Mouse (Mus musculus) left cerebral cortex, postnatal 14 days (tissue): ENCODE results near the gene Tor2a. TPM values are rescaled to one million over a fixed set of nuclear protein-coding genes. Genes with fewer than 3 reads are reported as not detected.

ENCODE experiments used
- DNase-seq, 2 experiments: peaks; one replicate each; pipeline ENCODE4 v3.0.0; 2021 to 2022; ENCODE audit warnings: low spot score in 2 of 2, mixed read lengths in 1 of 2
- intact Hi-C: fragments of 180-260 bp; cut with DNase I; formaldehyde crosslinking; loops from one replicate; pipeline ENCODE4 v1.15.1; 2025
- long read RNA-seq, 2 experiments: library from polyadenylated mRNA; stranded (forward); transcript quantifications; one replicate each; pipeline ENCODE4 v2.0.0; 2021
- total RNA-seq, 2 experiments: library from RNA; stranded (reverse); gene quantifications; 2 replicates each; pipeline ENCODE4 v1.2.3; 2021

Tor2a gene
- total RNA-seq: 10 to 100 TPM; 27.6 to 30.4 TPM
- long read RNA-seq, experiment 1, transcript Tor2a-201 (5 exons, 1,536 nt): major isoform, 43 of 63 reads
- long read RNA-seq, experiment 1, partial matches to known transcripts: 2 of 63 reads
- long read RNA-seq, experiment 1, other reads (novel, unspliced or antisense): 9 of 63 reads
- long read RNA-seq, experiment 2, transcript Tor2a-201 (5 exons, 1,536 nt): major isoform, 33 of 56 reads
- long read RNA-seq, experiment 2, transcript Tor2a-206 (5 exons, 915 nt): minor isoform, 5 of 56 reads
- long read RNA-seq, experiment 2, partial matches to known transcripts: 2 of 56 reads
- long read RNA-seq, experiment 2, other reads (novel, unspliced or antisense): 14 of 56 reads

DNA sequence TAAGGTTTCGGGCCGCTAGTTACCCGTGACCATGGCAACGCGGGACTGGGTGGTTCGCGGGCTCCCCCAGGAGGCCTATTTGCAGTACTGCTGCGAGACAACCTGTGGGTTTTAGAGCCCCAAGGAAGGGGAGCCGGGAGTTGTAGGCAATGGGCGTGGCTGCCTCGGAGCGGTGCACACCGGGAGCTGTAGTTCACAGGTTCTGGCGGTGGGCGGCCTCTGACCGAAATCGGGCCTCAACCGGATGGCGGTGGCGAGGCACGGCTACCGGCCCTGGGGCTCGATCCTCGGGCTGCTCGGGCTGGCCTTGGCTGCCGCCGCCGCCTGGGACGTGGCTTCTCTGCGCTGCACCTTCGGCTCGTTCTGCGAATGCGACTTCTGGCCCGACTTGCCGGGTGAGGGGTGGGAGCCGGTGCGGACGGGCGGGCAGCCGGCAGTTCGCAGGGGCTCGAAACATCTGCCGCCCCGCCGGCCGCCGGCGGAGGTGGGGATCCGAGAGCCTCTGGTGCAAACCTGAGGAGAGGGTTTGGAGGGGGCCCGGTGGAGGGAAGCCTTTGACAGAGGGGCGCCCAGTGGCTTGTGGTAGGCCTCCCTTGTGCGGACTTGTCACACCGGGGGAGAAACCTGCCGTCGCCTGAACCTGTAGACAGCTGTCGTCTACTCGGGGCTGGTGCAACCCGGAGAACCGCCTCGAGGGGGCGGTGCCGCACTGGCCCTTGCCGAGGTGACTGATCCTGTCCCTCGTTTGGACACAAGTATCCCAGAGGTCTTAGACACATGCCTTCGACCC is at the start of gene Tor2a:
Tor2a (plus strand) TSS at position 179 of the 790 bp plus-strand sequence.
- intact Hi-C loops: loop anchor here (1.0 kb wide), 1 partner anchor 44 kb away; the partner anchor contains the start of gene Cdk9
- DNase-seq: peak; percentile 98

DNA sequence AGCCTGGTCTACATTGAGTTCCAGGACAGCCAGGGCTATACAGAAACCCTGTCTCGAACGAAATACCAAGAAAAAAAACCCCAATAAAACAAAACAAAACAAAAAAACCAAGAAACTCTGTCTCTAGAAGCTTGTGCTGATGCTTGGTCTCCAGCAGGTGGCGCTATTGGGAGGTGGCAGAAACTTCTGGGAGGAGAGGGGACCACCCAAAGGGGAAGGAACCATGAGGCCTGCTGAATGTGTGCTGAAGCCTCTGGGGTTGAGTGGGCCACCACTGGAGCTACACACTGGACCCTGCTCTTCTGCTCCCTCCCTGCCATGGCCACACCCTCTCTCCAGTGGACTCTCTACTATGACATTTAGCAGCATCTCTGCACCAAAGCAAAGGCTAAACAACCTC is 48.4 kb upstream of the Tor2a start:
- no peak for DNase-seq
- intact Hi-C loops: loop anchor here (10.0 kb wide), 1 partner anchor 146 kb away; no protein-coding TSS in a partner anchor

DNA sequence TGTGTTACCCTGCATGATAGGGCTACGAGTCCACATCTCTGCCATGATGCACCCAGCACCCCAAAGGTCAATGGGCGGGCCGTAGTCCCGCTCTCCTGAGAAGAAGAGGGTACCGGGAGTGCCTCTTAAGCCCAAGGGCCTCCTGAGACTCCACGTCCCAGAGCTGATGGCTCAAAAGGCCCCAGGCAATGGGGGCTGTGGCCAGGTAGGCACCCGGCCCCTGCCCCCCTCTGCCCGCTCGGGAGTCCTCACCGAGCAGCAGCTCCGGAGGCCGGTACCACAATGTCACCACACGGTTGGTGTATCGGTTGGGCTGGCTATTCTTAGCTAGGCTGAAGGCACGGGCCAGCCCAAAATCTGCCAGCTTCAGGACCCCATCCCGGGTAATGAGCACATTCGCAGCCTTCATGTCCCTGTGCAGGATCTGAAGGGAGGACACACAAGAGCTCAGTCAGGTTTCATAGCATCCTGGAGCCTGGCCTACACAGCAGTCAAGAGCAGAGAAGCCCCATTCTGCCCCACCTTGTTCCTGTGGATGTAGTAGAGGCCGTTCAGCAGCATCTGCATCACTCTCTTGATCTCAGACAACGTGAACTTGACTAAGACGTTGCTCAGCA is 47.4 kb upstream of the Tor2a start:
- intact Hi-C loops: loop anchor here (10.0 kb wide), 1 partner anchor 145 kb away; no protein-coding TSS in a partner anchor
- DNase-seq: no peak

DNA sequence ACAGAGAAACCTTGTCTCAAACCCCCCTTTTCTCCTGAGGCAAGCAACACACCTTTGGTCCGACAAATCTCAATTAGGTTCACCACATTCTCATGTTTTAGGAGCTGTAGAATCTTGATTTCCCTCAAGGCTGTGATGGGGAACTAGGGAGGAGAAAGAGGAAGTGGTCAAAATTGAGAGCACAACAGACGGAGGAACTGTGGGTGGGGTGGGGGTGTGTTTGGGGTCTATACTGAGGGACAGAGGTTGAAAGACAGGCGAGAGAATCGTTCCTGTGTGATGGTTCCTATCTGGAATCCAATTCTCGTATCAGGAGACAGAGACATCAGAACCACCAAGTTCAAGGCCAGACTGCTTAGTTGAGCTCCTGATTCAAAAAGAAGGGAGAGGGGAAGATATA is 46.6 kb upstream of the Tor2a start:
- DNase-seq: no peak
- intact Hi-C loops: no loop called here

DNA sequence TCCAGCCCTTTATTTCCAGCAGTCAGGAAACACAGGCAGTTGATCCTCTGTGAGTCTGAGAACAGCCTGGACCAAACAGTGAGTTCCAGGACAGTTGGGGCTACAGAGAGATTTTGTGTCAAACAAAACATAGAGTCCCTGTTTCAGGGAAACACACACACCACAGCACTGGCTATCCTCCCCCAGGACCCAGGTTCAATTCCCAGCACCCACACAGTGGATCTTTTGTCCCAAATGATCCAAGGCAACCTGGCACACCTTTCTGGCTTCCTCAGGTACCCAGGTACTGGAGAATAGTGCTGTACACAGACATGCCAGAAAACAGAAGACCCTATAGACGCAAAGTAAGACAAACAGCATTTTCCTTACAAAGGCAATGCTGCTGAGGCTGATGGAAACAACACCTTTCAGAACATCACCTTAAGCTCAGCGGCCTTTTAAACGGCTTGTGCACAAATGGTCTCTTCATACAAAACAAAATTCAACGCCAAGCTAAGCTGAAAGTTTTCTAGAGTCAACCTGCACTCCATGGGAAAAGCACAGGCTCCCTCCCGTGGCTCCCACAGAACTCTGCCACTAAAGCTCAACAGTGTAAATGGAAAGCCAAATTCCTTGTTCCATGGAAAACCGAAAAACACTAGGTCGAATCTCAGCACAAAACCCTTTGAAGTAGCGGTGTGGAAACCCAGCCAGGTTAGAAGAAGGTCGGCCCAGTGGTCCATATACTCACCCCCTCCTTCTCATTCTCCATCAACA is 45.6 kb upstream of the Tor2a start:
- intact Hi-C loops: no loop called here
- no peak for DNase-seq

DNA sequence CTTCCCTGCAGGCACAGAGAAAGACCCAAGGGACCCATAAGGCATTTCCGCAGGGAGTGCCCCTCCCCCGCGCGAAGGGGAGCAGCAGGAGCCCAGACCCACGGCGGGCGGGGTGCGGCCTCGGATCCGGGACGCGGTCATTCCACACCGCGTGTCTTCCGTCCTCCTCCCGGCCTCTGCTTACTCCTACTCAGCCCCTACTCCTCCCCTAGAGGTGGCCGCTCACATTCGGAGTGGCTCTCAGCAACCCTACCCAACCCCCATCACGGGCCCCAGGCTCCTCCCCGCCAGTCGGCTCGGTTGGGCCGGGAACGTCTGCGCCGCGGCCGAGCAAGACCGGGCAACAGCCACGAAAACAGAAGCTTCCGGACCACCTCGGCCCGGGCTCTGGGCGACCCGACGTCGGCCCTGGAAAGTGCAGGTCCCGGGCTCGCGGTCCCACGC is 44.9 kb upstream of the Tor2a start:
- peak; percentile 47 to 48 for DNase-seq
- intact Hi-C loops: no loop called here

DNA sequence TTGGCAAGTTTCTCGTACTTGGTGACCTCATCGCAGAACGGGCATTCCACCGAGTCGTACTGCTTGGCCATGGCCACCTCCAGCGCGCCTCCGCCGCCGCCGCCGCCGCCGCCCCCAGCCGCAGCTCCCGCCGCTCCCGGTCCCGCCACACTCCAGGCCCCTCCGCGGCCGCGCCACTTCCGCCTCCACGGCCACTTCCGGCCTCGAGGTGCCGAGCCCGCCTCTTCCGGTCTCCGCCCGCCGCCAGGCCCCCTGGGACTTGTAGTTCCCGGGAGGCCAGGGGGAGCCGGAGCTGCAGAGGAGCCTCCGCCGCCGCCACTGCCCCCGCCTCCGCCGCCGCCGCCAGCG is 44.5 kb upstream of the Tor2a start:
- peak; percentile 92 to 94 for DNase-seq
- intact Hi-C loops: no loop called here

DNA sequence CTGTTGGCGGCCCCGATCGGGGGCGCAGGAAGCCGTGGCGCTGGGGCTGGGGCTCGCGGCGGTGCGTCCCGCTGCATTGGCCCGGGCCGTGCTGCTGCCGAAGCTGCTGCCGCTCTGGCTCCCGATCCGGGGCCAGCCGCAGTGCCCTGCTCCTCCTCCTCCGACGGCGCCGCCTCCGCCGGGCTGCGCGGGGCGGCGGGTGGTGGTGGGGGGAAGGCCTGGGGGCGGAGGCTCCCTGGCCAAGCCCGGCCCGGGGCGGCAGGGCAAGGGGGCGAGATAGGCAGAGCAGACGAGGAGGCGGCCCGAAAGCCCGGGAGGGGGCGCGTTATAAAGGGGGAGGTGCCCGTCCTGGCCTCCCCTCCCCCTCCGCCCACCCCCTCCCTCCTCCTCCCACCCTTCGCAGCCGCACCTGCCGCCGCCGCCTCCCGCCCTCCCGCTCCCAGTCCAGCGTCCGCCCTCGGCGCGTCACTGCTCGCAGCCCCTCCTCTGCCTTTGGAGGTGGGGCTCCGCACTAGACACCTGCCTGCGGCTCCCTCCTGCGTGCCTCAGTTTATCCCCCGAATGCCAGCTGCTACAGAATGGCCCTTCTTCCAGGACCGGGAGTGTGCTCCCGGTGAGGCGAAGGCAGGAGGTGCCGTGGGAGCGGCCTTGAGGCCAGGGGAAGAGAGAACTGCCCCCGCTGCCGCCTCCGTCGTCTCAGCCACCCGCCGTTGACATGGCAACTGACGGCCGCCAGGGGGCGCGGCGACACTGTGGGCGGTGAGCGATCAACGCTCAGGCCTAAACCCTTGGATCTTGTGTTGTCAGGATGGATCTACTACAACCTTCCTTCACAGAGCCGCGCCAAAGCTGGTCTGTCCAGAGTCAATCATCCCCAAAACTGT is 43.9 kb upstream of the Tor2a start, which contains the start of gene Cdk9:
Cdk9 (minus strand) TSS at position 143 of the 884 bp plus-strand sequence.
- intact Hi-C loops: loop anchor here (1.0 kb wide), 1 partner anchor 44 kb away; the partner anchor contains the start of gene Tor2a

DNA sequence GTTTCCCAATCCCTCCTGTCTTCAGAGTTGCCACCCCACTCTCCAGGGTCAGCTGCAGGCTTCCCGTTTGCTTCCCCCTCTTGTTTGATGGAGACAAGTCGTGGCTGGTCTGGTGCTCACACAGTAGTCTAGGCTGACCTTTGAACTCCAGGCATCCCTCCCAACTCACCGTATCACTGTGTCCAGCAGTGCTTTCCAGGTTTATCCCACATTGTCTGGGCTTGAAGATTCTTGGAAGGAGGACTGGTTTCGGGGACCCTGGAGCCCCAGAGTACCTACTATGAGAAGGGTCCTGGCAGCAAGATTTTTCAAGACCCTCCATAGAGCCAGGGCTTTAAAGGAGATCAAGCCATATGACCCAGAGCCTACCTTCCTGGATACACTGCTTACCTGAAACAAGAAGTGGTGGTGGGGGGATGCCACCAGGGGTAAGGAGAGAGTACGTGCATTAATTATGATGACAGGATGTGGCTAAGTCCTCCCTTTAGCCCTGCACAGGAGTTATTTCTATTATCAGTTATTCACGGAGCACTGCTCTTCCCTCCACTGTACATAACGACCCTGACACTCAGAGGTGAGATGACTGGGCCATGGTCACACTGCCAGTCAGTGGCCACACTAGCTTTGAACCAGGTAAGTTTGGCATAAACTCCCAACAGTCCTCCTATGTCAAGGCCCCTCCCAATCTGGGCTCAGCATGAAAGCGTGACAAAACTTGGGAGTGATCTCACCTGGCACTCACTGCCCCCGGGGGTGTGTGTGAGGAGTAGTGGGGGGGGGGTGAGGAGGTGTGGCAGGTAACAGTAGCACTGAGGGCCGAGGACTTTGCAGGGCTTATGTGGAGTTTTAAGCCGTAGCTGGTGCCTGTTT is 42.7 kb upstream of the Tor2a start:
- DNase-seq: no peak
- intact Hi-C loops: no loop called here

More for the DNA sequence above, 43.9 kb upstream of the Tor2a start, which contains the start of gene Cdk9:
- peak; percentile 91 to 93 for DNase-seq

DNA sequence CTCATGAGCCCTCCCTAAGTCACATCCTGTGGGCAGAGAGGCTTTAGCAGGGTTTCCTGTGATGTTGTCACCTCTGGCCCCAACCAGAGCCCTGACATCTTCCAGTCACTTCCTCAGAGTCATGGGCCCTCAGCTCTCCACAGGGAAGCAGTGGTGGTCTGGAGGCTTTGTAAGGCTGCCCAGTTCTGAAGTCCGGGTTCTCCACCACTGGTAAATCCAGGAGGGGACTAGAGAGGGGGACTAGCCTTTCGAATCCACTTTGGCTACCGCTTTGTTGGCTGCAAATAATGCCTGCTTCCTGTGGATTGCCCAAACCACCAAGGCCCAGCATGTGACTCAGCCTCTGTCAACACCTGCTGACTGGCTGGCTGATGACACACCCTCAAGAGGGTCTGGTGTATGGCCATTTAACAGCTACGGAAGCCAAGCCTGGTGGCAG is 42.0 kb upstream of the Tor2a start:
- DNase-seq: no peak
- intact Hi-C loops: no loop called here

DNA sequence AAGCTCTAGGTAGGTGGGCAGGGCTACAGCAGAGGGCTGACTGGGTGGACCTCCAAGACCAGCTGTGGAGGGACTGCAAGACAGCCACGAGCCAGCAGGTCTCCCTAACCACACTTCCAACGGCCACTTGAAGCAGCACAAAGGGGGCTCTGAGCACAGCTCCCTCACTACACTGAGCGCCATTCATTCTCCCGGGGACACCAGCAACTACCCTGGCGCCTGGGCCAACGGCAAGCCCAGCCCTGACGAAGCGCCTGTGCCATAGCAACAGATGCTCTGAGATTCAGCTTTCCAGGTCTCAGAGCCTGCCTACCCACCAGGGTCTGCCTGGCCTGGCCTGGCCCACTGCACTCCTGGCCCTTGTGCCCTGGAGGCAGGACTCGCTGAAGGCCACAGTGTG is 38.3 kb upstream of the Tor2a start:
- peak; percentile 54 to 59 for DNase-seq
- intact Hi-C loops: no loop called here

DNA sequence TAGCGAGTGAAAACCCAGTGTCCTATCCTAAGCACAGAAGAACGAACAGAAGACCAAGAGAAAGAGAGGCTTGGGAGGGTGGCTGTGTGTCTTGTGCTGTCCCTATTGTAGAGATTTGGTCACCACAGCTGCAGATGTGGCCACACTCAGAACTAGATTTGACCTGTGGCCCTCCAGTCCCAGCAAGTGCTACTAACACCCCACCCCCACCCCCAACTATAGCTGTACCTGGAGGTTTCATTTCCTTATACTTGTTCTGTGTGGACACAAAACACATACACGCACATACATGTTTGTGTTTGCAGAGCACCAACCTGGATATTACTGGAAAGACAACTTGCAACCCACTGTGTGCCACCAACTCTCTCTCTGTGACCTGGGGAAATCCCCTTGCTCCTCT is 37.0 kb upstream of the Tor2a start:
- intact Hi-C loops: no loop called here
- no peak for DNase-seq

DNA sequence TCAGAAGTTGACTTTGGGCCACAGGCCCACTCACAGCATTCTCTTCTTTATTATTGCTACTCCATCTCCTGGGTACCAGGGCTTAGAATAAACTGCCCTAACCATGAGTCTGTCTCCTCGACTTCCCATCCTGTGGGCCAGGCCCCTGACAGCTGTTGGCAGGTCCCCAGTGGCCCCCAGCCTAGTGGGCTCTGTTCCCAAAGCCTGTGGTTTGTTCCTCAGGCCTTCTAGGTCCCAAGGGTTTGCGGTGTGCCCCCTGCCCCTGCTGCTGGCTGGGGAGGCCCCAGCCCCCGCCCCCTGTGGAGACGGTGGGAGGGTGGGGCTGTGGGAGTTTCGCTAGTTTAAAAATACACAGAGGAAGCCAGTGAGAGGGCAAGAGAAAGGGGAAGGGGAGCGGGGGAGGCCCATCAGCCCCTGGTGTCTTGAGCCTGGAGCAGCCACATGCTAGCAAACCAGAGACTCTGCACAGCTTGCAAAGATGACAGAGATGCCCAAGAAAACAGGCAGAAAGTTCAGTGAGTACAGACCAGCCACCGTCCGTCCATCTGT is 36.3 kb upstream of the Tor2a start, which contains the start of gene Sh2d3c:
Sh2d3c (plus strand) TSS at position 375 of the 549 bp plus-strand sequence.
- intact Hi-C loops: no loop called here
- peak in 1 of 2 experiments; percentile 43 for DNase-seq

DNA sequence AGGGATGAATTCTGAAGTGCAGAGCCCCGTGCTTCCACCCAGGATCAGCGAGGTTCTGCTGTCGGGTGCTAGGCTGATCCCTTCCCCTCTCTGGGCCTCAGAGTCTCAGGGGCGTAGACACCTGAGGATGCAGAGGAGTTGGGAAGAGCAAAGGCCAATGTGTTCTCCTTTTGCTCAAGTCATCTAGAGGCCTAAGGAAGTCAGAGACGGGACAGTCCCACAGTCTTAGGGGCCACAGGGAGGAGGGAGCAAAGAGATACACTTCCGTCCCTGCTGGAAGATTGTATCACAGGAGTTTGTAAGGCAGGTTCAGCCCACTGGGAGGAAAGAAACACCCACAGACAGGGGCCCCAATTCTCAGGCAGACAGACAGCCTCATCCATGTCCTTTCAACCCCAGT is 35.0 kb upstream of the Tor2a start:
- intact Hi-C loops: no loop called here
- no peak for DNase-seq

DNA sequence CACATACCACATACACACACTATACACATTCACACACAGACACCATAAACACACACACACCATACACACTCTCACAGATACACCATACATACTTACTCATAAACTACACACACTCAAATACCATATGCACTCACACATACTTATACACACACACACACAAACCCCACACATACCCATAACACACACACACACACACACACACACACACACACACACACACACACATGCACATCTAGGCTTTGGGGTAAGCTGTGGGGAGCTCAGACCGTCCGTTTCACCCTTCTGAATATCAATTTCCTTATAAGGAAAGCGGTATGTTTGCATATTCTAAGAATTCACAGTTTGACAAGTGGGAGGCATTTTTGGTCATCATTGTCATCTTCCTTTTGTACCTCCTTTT is 34.5 kb upstream of the Tor2a start:
- intact Hi-C loops: no loop called here
- DNase-seq: no peak

DNA sequence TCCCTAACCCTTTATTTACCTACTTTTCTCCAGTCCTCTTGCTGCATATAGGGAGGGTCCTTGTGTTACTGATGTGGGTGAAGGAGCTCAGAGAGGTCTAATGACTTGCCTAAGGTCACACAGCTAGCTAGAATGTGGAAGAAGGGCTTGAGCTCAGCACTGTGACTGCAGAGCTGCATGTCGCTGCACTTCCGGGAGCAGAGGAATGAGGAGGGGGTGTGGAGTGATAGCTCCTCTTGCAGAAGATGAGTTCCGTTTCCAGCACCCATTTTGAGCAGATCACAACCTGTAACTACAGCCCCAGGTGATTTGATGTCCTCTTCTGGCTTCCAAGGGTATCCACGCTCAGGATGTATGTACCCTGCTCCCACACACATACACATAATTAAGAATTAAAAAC is 32.9 kb upstream of the Tor2a start:
- no peak for DNase-seq
- intact Hi-C loops: no loop called here
